Mouse (Mus musculus) CH12.LX (cell line): ENCODE results near the gene Fam92b.
A peak's percentile ranks its signal among the peaks of the same experiment; 100 is the strongest.

Experiments
- CHD2 ChIP-seq: IDR thresholded peaks from 2 replicates; pipeline ENCODE4 v1.6.1; 2011; ENCODE audit warnings: low read length, improper control_type of control experiment
- CTCF ChIP-seq, 2 experiments: IDR thresholded peaks in 1 of 2; conservative IDR thresholded peaks in 1 of 2; 2 replicates each; pipeline ENCODE4 v1.5.1; 2011 to 2012; ENCODE audit warnings: low read depth in 2 of 2, low read length in 2 of 2, improper control_type of control experiment in 1 of 2, inconsistent platforms in 1 of 2, mild to moderate bottlenecking in 1 of 2, moderate library complexity in 1 of 2
- HCFC1 ChIP-seq: IDR thresholded peaks from 2 replicates; pipeline ENCODE4 v1.6.1; 2012; ENCODE audit warnings: low read depth, mild to moderate bottlenecking, inconsistent platforms, low read length, improper control_type of control experiment
- MXI1 ChIP-seq: IDR thresholded peaks from 2 replicates; pipeline ENCODE4 v1.6.1; 2011; ENCODE audit warnings: mild to moderate bottlenecking, low read depth, low read length, improper control_type of control experiment
- NRF1 ChIP-seq: IDR thresholded peaks from 2 replicates; pipeline ENCODE4 v1.6.1; 2014; ENCODE audit warnings: low read depth, mild to moderate bottlenecking, inconsistent platforms, low read length, improper control_type of control experiment, moderate library complexity
- POLR2A ChIP-seq: IDR thresholded peaks from 2 replicates; pipeline ENCODE4 v1.6.1; 2011; ENCODE audit warnings: low read depth, mild to moderate bottlenecking, improper control_type of control experiment, low read length
- ZC3H11A ChIP-seq: IDR thresholded peaks from 2 replicates; pipeline ENCODE4 v1.6.1; 2012; ENCODE audit warnings: low read depth, mild to moderate bottlenecking, inconsistent platforms, low read length, improper control_type of control experiment

DNA sequence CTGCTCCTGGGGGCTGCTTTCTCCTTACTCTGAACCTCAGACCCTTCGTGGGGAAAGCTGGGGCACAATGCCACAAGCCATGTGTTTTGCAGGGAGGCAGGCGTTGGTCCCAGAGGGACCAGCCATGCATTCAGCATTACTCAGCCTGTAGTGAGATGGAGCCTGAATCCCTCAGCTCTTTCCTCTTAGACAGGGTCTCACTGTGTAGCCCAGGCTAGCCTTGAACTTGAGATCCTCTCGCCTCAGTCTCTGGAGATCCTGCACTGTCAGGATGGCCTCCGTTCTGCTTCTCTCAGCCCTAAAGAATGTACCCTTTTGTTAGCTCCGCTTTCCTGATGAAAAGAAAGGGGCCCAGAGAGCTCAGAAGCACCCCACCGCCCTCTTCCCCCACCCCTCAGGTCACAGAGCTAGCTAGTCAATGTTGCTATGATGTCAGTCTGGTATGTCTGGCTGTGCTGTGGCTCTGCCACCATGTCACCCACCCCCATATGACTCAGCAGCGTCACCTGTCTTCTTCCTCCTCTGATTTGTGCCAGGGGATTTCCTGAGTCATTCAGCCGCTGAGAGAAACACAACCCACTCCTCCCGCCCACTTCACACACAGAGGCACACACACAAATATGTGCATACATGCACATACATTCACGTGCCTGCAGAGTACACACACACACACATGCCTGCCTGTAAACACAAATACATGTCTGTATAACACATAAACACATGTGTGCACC lies 48.3 kb upstream of the Fam92b start:
- peak in 1 of 2 experiments; percentile 29; a peak in 2 of 4 replicates for TF ChIP-seq CTCF (conservative IDR thresholded peaks at IDR 0.05 in 1 of 2, IDR thresholded peaks at IDR 0.05 in 1 of 2; ENCODE audit: low read depth in 2 of 2, low read length in 2 of 2)
- TF ChIP-seq MXI1: peak; percentile 63
- peak; percentile 29; the same call in 1 of the 2 replicates for TF ChIP-seq POLR2A
- TF ChIP-seq ZC3H11A: no peak
- peak; percentile 21; the same call in 1 of the 2 replicates for TF ChIP-seq HCFC1
- peak; percentile 26; the same call in 1 of the 2 replicates for TF ChIP-seq CHD2
- TF ChIP-seq NRF1: no peak
